Mouse (Mus musculus): ENCODE data around the gene Npy5r. TPM values are rescaled to one million over a fixed set of nuclear protein-coding genes. Genes with fewer than 3 reads are reported as not detected.

Npy5r gene
- not detected in 2 replicates for polyA plus RNA-seq (2014; fragmentation: Nextera tagmentation; extraction: Ambion mirVana)

GRCm38 (mm10) chr8:66687511-66688329, at the start of gene Npy5r:
Gene Npy5r, minus strand, starts transcription at chr8:66688128.
- no peak within 1 kb of the TSS for H3K9ac ChIP-seq (ENCODE audit: low read depth, low read length)
- peaks cover 21% of the 10 kb centered on the region for H3K27me3 ChIP-seq (replicated peaks; ENCODE audit: control insufficient read depth, insufficient read depth, low read length)
- DNase-seq (ENCODE audit: low spot score) (no peak), ATAC-seq (replicated peaks; ENCODE audit: low FRiP score) (no peak; the same call in 1 of the 2 replicates)
- WGBS, result 5% methylated on average over 43 of the region's 43 CpGs
- no peaks in the 10 kb centered on the region for H3K4me1 ChIP-seq (replicated peaks; ENCODE audit: control insufficient read depth, insufficient read depth, low read length)
- peak within 1 kb of the TSS; percentile 35 for H3K4me3 ChIP-seq (ENCODE audit: low read depth, low read length)
- H3K9me3 ChIP-seq (ENCODE audit: control insufficient read depth, low read length), result no peaks in the 10 kb centered on the region
- no peaks in the 10 kb centered on the region for H3K36me3 ChIP-seq (ENCODE audit: control insufficient read depth, insufficient read depth, low read length)
- H3K4me2 ChIP-seq, result peak within 1 kb of the TSS; percentile 54
- H3K27ac ChIP-seq (ENCODE audit: low read depth, low read length), result no peak within 1 kb of the TSS

GRCm38 (mm10) chr8:66731957-66732356, 44.0 kb upstream of the Npy5r start:
- Histone ChIP-seq H3K4me2 (no peak overlapping the region), H3K27ac (ENCODE audit: low read depth, low read length) (no peak overlapping the region), H3K4me1 (replicated peaks; ENCODE audit: control insufficient read depth, insufficient read depth, low read length) (no peaks in the 10 kb centered on the region), H3K9ac (ENCODE audit: low read depth, low read length) (no peak overlapping the region), H3K27me3 (replicated peaks; ENCODE audit: control insufficient read depth, insufficient read depth, low read length) (no peaks in the 10 kb centered on the region), H3K4me3 (ENCODE audit: low read depth, low read length) (no peak overlapping the region), H3K36me3 (ENCODE audit: control insufficient read depth, insufficient read depth, low read length) (no peaks in the 10 kb centered on the region), H3K9me3 (ENCODE audit: control insufficient read depth, low read length) (no peaks in the 10 kb centered on the region)
- DNase-seq (ENCODE audit: low spot score) (no peak), ATAC-seq (replicated peaks; ENCODE audit: low FRiP score) (no peak)
- 51% methylated on average over 5 of the region's 5 CpGs for WGBS

- DNase-seq (ENCODE audit: low spot score) (no peak), ATAC-seq (replicated peaks; ENCODE audit: low FRiP score) (no peak)
- Histone ChIP-seq H3K36me3 (ENCODE audit: control insufficient read depth, insufficient read depth, low read length) (no peaks in the 10 kb centered on the region), H3K9ac (ENCODE audit: low read depth, low read length) (no peak overlapping the region), H3K4me2 (no peak overlapping the region), H3K27ac (ENCODE audit: low read depth, low read length) (no peak overlapping the region), H3K4me3 (ENCODE audit: low read depth, low read length) (no peak overlapping the region), H3K9me3 (ENCODE audit: control insufficient read depth, low read length) (no peaks in the 10 kb centered on the region), H3K4me1 (replicated peaks; ENCODE audit: control insufficient read depth, insufficient read depth, low read length) (no peaks in the 10 kb centered on the region), H3K27me3 (replicated peaks; ENCODE audit: control insufficient read depth, insufficient read depth, low read length) (no peaks in the 10 kb centered on the region)
- 44% methylated on average over 7 of the region's 7 CpGs for WGBS
These were observed 41.5 kb upstream of the Npy5r start for GRCm38 (mm10) chr8:66729446-66729845.

GRCm38 (mm10) chr8:66722835-66723234, 34.9 kb upstream of the Npy5r start:
- H3K27me3 ChIP-seq (replicated peaks; ENCODE audit: control insufficient read depth, insufficient read depth, low read length), result no peaks in the 10 kb centered on the region
- H3K4me2 ChIP-seq, result no peak overlapping the region
- no peak overlapping the region for H3K4me3 ChIP-seq (ENCODE audit: low read depth, low read length)
- ATAC-seq (replicated peaks; ENCODE audit: low FRiP score) (no peak), DNase-seq (ENCODE audit: low spot score) (no peak)
- WGBS, result 78% methylated on average over 2 of the region's 2 CpGs
- H3K4me1 ChIP-seq (replicated peaks; ENCODE audit: control insufficient read depth, insufficient read depth, low read length), result no peaks in the 10 kb centered on the region
- no peaks in the 10 kb centered on the region for H3K9me3 ChIP-seq (ENCODE audit: control insufficient read depth, low read length)
- no peak overlapping the region for H3K9ac ChIP-seq (ENCODE audit: low read depth, low read length)
- H3K27ac ChIP-seq (ENCODE audit: low read depth, low read length), result no peak overlapping the region
- H3K36me3 ChIP-seq (ENCODE audit: control insufficient read depth, insufficient read depth, low read length), result no peaks in the 10 kb centered on the region

- no peaks in the 10 kb centered on the region for H3K36me3 ChIP-seq (ENCODE audit: control insufficient read depth, insufficient read depth, low read length)
- no peak overlapping the region for H3K4me2 ChIP-seq
- ATAC-seq (replicated peaks; ENCODE audit: low FRiP score) (no peak), DNase-seq (ENCODE audit: low spot score) (no peak)
- H3K9ac ChIP-seq (ENCODE audit: low read depth, low read length), result no peak overlapping the region
- no peaks in the 10 kb centered on the region for H3K4me1 ChIP-seq (replicated peaks; ENCODE audit: control insufficient read depth, insufficient read depth, low read length)
- no peak overlapping the region for H3K27ac ChIP-seq (ENCODE audit: low read depth, low read length)
- H3K4me3 ChIP-seq (ENCODE audit: low read depth, low read length), result no peak overlapping the region
- H3K27me3 ChIP-seq (replicated peaks; ENCODE audit: control insufficient read depth, insufficient read depth, low read length), result no peaks in the 10 kb centered on the region
- WGBS, result 81% methylated on average over 7 of the region's 7 CpGs
- H3K9me3 ChIP-seq (ENCODE audit: control insufficient read depth, low read length), result no peaks in the 10 kb centered on the region
These were observed 26.5 kb upstream of the Npy5r start for GRCm38 (mm10) chr8:66714324-66714975.

GRCm38 (mm10) chr8:66698782-66699181, 10.9 kb upstream of the Npy5r start:
- no peaks in the 10 kb centered on the region for H3K36me3 ChIP-seq (ENCODE audit: control insufficient read depth, insufficient read depth, low read length)
- H3K9ac ChIP-seq (ENCODE audit: low read depth, low read length), result no peak overlapping the region
- H3K4me1 ChIP-seq (replicated peaks; ENCODE audit: control insufficient read depth, insufficient read depth, low read length), result no peaks in the 10 kb centered on the region
- H3K27ac ChIP-seq (ENCODE audit: low read depth, low read length), result no peak overlapping the region
- DNase-seq (ENCODE audit: low spot score) (no peak), ATAC-seq (replicated peaks; ENCODE audit: low FRiP score) (no peak; the same call in 1 of the 2 replicates)
- WGBS, result 53% methylated on average over 7 of the region's 7 CpGs
- no peaks in the 10 kb centered on the region for H3K9me3 ChIP-seq (ENCODE audit: control insufficient read depth, low read length)
- no peak overlapping the region for H3K4me3 ChIP-seq (ENCODE audit: low read depth, low read length)
- peaks cover 22% of the 10 kb centered on the region for H3K27me3 ChIP-seq (replicated peaks; ENCODE audit: control insufficient read depth, insufficient read depth, low read length)
- H3K4me2 ChIP-seq, result no peak overlapping the region

GRCm38 (mm10) chr8:66698011-66698410, 10.1 kb upstream of the Npy5r start:
- Histone ChIP-seq H3K27ac (ENCODE audit: low read depth, low read length) (no peak overlapping the region), H3K9ac (ENCODE audit: low read depth, low read length) (no peak overlapping the region), H3K4me1 (replicated peaks; ENCODE audit: control insufficient read depth, insufficient read depth, low read length) (no peaks in the 10 kb centered on the region), H3K9me3 (ENCODE audit: control insufficient read depth, low read length) (no peaks in the 10 kb centered on the region), H3K27me3 (replicated peaks; ENCODE audit: control insufficient read depth, insufficient read depth, low read length) (peaks cover 22% of the 10 kb centered on the region), H3K4me2 (peak overlapping the region; percentile 56), H3K4me3 (ENCODE audit: low read depth, low read length) (no peak overlapping the region; the same call in 1 of the 2 replicates), H3K36me3 (ENCODE audit: control insufficient read depth, insufficient read depth, low read length) (no peaks in the 10 kb centered on the region)
- no peak for DNase-seq (ENCODE audit: low spot score)
- 13% methylated on average over 7 of the region's 7 CpGs for WGBS
- ATAC-seq (replicated peaks; ENCODE audit: low FRiP score), result no peak

GRCm38 (mm10) chr8:66696970-66697843, 9.3 kb upstream of the Npy5r start, which contains the start of gene Npy1r:
Gene Npy1r, plus strand, starts transcription at chr8:66697192.
- Histone ChIP-seq H3K4me3 (ENCODE audit: low read depth, low read length) (peak within 1 kb of the TSS; percentile 31), H3K36me3 (ENCODE audit: control insufficient read depth, insufficient read depth, low read length) (no peaks in the 10 kb centered on the region), H3K4me2 (peak within 1 kb of the TSS; percentile 56), H3K9ac (ENCODE audit: low read depth, low read length) (no peak within 1 kb of the TSS), H3K27ac (ENCODE audit: low read depth, low read length) (no peak within 1 kb of the TSS), H3K9me3 (ENCODE audit: control insufficient read depth, low read length) (no peaks in the 10 kb centered on the region), H3K27me3 (replicated peaks; ENCODE audit: control insufficient read depth, insufficient read depth, low read length) (peaks cover 22% of the 10 kb centered on the region), H3K4me1 (replicated peaks; ENCODE audit: control insufficient read depth, insufficient read depth, low read length) (no peaks in the 10 kb centered on the region)
- DNase-seq (ENCODE audit: low spot score), result no peak
- no peak for ATAC-seq (replicated peaks; ENCODE audit: low FRiP score)
- WGBS, result 4% methylated on average over 30 of the region's 30 CpGs
